Mouse (Mus musculus) embryonic stem cell, embryonic (primary cell): ENCODE measurements around the gene 2700081O15Rik.

Experiments used
- CTCF ChIA-PET, 4 experiments: fragments of 300-600 bp in 2 of 4; fragments of 350-600 bp in 2 of 4; sonication (Branson Sonifier 250); formaldehyde crosslinking; loops; one replicate each; lab custom pipeline; 2022; ENCODE audit warnings: inconsistent platforms in 2 of 4; lab: Charles Lee
- POLR2A ChIA-PET, 4 experiments: fragments of 300-600 bp in 2 of 4; fragments of 350-600 bp in 2 of 4; sonication (Branson Sonifier 250); formaldehyde crosslinking; loops; one replicate each; lab custom pipeline; 2022; ENCODE audit warnings: antibody characterized with exemption in 4 of 4, inconsistent platforms in 1 of 4; lab: Charles Lee

2700081O15Rik gene

DNA sequence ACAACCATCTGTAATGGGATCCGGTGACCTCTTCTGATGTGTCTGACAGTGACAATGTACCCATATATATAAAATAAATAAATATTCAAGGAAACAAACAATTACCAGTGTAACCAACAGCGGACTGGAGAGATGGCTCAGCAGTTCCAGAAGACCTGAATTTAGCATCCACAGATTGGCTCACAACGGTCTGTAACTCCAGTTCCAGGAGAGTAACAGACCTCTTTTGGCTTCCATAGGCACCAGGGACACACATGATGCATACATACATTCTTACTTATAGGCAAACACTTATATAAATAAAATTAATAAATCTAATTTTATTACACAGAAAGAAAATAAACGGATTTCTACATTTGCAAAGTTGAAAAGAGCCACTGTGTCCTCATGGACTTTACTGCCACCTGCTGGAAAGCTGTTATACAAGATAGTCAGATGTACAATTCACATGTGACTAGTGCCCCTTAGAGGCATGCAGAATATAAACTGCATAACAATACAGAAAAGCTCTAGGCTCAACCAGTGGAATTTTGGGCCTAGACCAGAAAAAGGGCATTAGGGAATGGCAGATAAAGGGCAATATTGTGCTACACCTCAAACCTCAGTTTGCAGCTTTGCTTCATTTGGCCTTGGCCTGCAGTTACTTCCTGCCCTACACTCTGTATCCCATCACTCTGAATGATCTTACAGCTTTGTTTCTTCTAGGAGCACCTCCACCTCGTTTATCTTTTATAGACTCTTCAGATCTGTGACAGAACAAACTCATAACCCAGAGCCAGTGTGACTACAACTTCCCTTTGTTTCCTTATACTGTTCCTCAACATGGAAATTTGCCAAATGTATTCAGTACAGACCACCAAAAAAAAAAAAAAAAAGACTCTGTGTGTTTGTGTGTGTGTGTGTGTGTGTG lies 18.9 kb downstream of the 2700081O15Rik start:
- CTCF ChIA-PET, result interaction anchor here (0.5 to 1.6 kb wide), 34 partner anchors 8 to 1247 kb away, joined by 3 to 14 read pairs (median 3); partner anchors contain the start of genes 2700081O15Rik (in 2 of the 4), Bad (in 2 of the 4) and Gpr137 (in 1 of the 4)
- POLR2A ChIA-PET, result interaction anchor here (0.5 to 1.7 kb wide), 21 partner anchors 9 to 448 kb away, joined by 3 to 11 read pairs (median 4); partner anchors contain the start of genes 2700081O15Rik (in 1 of the 4), Cox8a (in 1 of the 4), Mark2 (in 1 of the 4) and Stip1 (in 1 of the 4)

DNA sequence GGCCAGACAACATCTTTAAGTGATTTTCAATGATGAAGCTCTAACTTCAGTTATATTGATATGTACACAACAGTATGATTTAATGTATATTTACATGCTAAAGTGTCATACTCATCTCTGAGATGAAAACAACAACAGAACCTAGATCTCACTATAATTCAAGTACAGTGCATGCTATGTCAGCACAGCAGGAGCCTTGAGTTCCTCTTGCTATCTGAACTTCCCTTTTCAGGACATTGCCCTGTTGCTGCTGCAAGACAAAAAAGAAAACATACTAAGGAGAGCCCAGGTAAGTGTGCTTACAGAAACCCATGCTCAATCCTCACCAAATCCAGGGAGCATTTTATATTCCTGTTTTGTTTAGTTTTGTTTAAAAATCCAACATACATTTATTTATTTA lies 20.9 kb downstream of the 2700081O15Rik start:
- CTCF ChIA-PET, result interaction anchor here in 2 of 4 experiments (0.6 to 0.7 kb wide), 2 partner anchors 85 to 571 kb away, joined by 3 read pairs; no protein-coding TSS in a partner anchor
- POLR2A ChIA-PET, result interaction anchor here in 1 of 4 experiments (4.2 kb wide), 1 partner anchor 16 kb away, joined by 12 read pairs; no protein-coding TSS in a partner anchor

DNA sequence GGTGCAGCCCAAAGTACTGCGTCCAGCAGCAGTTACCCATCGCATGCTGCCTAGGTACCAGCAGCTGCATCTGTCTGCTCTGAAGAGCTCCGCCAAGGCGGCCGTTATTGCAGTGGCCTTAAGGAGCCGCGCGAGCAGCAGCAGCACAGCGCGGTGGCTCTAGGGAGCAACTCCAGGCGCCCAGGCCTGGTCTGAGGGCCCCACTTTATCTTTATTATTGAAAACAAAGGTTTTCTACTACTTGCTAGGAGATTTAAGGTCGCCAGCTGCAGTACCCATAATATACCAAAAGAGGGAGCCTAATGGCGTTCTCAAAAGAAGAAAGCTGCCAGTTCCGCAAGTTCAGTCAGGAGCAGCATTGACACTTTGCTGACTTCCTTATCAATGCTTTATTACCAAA lies 24.1 kb downstream of the 2700081O15Rik start:
- CTCF ChIA-PET, result interaction anchor here (0.6 to 2.1 kb wide), 29 partner anchors 8 to 384 kb away, joined by 3 to 14 read pairs (median 3); partner anchors contain the start of genes 2700081O15Rik (in 2 of the 4), Atl3 (in 1 of the 4) and Rtn3 (in 1 of the 4)
- POLR2A ChIA-PET, result interaction anchor here (0.6 to 4.2 kb wide), 20 partner anchors 10 to 401 kb away, joined by 3 to 12 read pairs (median 4); partner anchors contain the start of genes 2700081O15Rik (in 1 of the 4), Atl3 (in 1 of the 4), Lgals12 (in 1 of the 4) and Otub1 (in 1 of the 4)

DNA sequence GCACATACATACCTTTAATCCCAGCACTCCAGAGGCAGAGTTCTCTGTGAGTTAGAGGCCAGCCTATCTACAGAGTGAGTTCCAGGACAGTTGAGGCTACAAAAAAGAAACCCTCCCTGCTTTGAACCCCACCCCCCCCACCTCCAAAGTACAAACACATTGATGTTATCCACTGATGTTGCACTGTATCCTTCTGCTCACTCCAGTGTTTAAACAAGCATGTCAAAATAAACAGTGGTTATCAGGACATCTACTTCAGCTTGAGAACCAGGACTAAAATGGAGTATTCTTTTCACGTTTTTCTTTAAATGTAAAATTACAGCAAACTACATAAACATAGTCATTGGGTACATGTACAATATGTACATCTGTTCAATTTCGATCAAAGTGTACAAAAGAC lies 27.7 kb downstream of the 2700081O15Rik start:
- CTCF ChIA-PET, result no interaction called here
- POLR2A ChIA-PET, result interaction anchor here in 2 of 4 experiments (0.6 to 0.9 kb wide), 2 partner anchors 28 to 72 kb away, joined by 3 to 4 read pairs; partner anchors contain the start of gene 2700081O15Rik (in 1 of the 2)

DNA sequence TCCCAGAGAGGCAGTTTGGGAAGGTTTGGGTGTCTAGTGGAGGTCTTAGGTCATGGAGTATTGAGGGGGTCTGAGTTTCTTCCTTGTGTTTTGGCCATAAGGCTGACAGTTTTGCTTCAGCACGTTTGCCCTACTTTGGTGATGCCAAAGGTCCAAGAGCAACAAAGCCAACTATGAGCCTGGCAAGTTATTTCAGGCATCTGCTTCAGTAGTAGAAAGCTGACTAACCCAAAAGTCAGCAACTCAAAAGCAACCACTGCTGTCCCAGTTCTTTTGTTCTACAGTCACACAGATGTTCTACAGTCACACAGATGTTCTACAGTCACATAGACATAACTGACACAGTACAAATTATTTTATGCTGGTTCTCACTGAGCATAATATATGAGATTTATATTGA lies 28.2 kb downstream of the 2700081O15Rik start:
- ChIA-PET CTCF (interaction anchor here in 2 of 4 experiments (0.7 to 1.5 kb wide), 2 partner anchors 9 kb away, joined by 3 read pairs; no protein-coding TSS in a partner anchor), POLR2A (interaction anchor here in 1 of 4 experiments (0.6 to 1.6 kb wide), 3 partner anchors 9 to 149 kb away, joined by 3 to 8 read pairs (median 3); no protein-coding TSS in a partner anchor)

DNA sequence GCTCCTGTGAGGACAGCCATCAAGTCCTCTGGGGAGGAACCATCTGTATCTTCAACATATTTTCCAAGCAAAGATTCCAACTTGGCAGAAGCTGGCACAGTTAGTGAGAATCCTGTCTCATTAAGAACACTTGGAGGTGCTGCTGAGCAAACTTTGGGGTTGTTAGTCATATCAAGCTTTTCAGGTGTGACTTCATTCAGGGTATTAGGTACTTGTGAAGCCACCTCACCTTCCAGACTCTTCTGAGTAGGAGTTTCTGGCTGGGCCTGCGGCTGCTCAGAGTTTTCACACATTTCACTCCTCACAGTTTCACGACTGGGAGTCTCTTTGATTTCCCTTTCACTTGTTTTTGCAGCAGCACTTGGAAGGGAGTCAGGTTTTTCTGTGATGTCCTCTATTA lies 39.4 kb downstream of the 2700081O15Rik start:
- ChIA-PET CTCF (interaction anchor here in 2 of 4 experiments (0.9 to 1.1 kb wide), 2 partner anchors 20 to 161 kb away, joined by 3 to 4 read pairs; no protein-coding TSS in a partner anchor), POLR2A (interaction anchor here in 1 of 4 experiments (1.1 to 1.4 kb wide), 2 partner anchors 11 to 33 kb away, joined by 3 read pairs; no protein-coding TSS in a partner anchor)

DNA sequence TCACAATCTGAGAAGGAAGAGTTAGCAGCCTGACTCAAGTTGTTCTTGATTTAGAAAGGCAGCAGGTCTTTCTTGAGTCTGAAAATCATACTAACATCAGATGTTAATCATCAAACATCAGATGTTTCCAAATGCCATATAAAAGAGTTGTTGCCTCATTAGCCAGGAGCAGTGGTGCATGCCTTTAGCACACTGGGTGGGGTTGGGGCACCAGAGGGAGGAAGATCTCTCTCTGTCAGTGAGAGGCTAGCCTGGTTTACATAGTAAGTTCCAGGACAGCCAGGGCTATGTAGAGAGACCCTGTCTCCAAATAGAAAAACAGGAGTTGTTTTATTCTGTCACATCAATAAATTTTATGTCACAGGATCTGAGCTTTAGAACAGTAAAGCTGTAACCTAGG lies 41.5 kb downstream of the 2700081O15Rik start:
- CTCF ChIA-PET, result interaction anchor here in 1 of 4 experiments (0.7 kb wide), 1 partner anchor 18 kb away, joined by 3 read pairs; no protein-coding TSS in a partner anchor
- POLR2A ChIA-PET, result interaction anchor here in 1 of 4 experiments (0.6 to 2.1 kb wide), 6 partner anchors 9 to 175 kb away, joined by 3 to 8 read pairs (median 4); partner anchors contain the start of gene Atl3

DNA sequence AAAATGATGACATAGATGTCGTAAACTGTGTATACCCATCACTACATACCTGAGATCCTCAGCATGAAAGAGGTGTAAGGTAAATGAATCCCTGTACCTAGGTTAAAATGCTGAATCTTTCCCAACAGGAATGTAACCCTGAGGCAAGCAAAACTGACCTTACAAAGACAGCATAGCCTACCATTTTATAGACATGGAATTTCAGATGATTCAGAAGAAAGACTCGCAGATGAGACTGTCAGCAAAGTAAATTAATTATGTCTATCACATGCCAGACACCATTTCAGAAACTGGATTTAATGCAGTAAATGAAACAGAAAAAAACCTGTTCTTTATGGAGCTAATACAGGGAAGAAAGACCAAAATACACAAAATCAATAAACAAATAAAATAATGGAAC lies 41.9 kb downstream of the 2700081O15Rik start:
- CTCF ChIA-PET, result interaction anchor here in 1 of 4 experiments (0.7 kb wide), 1 partner anchor 18 kb away, joined by 3 read pairs; no protein-coding TSS in a partner anchor
- POLR2A ChIA-PET, result interaction anchor here in 2 of 4 experiments (0.6 to 2.1 kb wide), 7 partner anchors 8 to 175 kb away, joined by 3 to 8 read pairs (median 3); no protein-coding TSS in a partner anchor

DNA sequence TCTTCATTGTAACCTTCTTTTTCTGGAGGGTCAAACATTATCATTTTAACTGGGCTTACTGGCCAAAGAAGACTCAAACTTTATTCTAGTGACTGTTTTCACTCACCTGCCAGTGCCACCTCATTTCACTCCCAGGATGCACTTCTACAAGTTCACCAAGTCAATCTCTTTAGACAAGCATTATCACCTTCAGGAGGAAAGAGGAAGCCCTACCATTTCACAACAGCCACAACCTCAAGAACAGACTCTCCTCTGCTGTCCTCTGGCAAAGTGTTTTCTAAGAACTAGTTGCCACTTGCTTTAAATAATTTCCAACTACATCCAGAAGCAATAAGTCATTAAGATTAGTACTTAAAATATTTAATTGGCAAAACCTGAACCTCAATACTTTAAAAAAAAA lies 50.5 kb downstream of the 2700081O15Rik start:
- ChIA-PET POLR2A (interaction anchor here in 1 of 4 experiments (0.6 to 2.1 kb wide), 6 partner anchors 10 to 410 kb away, joined by 3 to 8 read pairs (median 4); partner anchors contain the start of gene Atl3), CTCF (interaction anchor here in 1 of 4 experiments (1.0 kb wide), 1 partner anchor 55 kb away, joined by 3 read pairs; no protein-coding TSS in a partner anchor)

DNA sequence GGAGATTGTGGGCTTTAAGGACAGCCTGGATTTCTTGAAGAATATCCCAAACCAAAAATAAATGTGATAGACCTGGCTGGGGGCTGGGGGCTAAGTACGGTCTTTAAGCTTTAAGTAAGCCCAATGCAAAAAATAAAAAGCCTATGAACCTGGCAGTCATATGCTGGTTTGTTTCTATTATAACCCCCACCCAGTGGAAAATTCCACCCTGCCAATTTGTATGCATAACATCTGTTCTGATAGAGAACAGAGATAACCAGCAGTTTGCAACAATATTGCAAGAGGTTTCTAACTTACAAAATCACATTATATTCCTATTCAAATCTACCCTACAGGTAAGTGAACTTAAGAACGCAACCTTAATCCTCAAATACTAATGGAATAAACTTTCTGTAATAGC lies 53.2 kb downstream of the 2700081O15Rik start:
- POLR2A ChIA-PET, result interaction anchor here in 1 of 4 experiments (0.7 to 1.3 kb wide), 2 partner anchors 13 to 209 kb away, joined by 3 to 4 read pairs; partner anchors contain the start of gene Rtn3
- CTCF ChIA-PET, result no interaction called here
